Mouse (Mus musculus) liver, postnatal 0 days (tissue): ENCODE measurements around the gene Pdxk.

Source experiments
- CTCF ChIP-seq: sonication (generic); IDR thresholded peaks from 2 replicates; pipeline ENCODE4 v1.5.1; 2016; ENCODE audit warnings: antibody characterized with exemption, low read depth
- EP300 ChIP-seq: IDR thresholded peaks from 2 replicates; pipeline ENCODE4 v1.6.1; 2016; ENCODE audit warnings: antibody characterized with exemption, low read depth, mild to moderate bottlenecking

- TF ChIP-seq CTCF (no peak), EP300 (no peak)
Observed at GRCm38 (mm10) chr10:78420929-78421328, 43.8 kb downstream of the Pdxk start.
